Mouse (Mus musculus) lung, postnatal 0 days (tissue): ENCODE data around the gene Bst1.

Experiments used
- CTCF ChIP-seq: IDR thresholded peaks from 2 replicates; pipeline ENCODE4 v1.5.1; 2016; ENCODE audit warnings: antibody characterized with exemption, mild to moderate bottlenecking
- EP300 ChIP-seq: IDR thresholded peaks from 2 replicates; pipeline ENCODE4 v1.6.1; 2016; ENCODE audit warnings: antibody characterized with exemption, mild to moderate bottlenecking, control low read depth

DNA sequence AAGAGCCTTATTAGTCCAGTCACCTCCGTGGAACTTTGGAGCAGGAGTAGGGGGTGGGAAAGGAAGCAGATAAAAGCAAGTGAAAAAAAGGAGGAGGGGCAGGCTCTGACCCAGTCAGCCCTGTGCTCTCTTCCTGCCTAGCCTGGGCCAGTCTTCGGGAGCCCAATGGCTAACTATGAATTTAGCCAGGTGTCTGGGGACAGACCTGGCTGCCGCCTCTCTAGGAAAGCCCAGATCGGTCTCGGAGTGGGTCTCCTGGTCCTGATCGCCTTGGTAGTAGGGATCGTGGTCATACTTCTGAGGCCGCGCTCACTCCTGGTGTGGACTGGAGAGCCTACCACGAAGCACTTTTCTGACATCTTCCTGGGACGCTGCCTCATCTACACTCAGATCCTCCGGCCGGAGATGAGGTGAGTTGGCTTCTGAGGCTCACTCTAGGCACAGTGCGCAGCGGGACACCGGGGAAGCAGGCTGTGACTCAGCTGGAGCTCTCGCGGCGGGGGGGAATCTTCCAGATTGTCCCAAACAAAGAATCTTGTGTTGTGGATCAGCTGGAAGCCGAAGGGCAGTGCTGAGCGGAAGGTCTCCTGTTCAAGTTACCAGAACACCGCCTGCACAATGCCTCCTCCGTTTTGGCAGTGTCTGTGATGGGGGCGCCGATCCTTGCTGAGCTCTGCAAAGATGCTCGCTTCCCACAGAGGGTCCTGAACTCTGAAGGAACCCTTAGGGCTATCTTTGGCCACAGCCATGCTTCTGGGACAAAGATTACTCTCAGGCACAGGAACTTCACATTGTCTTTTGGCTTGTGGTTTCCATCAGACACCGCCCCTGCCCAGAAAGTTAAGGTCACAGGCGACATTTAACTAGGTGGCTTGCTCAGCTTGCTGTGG is 50.3 kb downstream of the Bst1 start:
- TF ChIP-seq CTCF, result no peak
- TF ChIP-seq EP300, result 0 out of 2 replicates have a peak, but pooled peaks have one; percentile 17
